Mouse (Mus musculus) gastrocnemius, postnatal 14 days (tissue): Measurements from ENCODE around the gene Olfr1229. TPM values are rescaled to one million over a fixed set of nuclear protein-coding genes. Genes with fewer than 3 reads are reported as not detected.

Experiments
- DNase-seq: peaks from one replicate; pipeline ENCODE4 v3.0.0; 2021; ENCODE audit warnings: mixed read lengths
- intact Hi-C: fragments of 180-260 bp; cut with DNase I; formaldehyde crosslinking; loops from one replicate; pipeline ENCODE4 v1.15.1; 2025; ENCODE audit warnings: low total_unique reads
- long read RNA-seq, 2 experiments: library from polyadenylated mRNA; stranded (forward); transcript quantifications; one replicate each; pipeline ENCODE4 v2.0.0; 2021
- total RNA-seq, 2 experiments: library from RNA; stranded (reverse); gene quantifications; 2 replicates each; pipeline ENCODE4 v1.2.3; 2021

Gene Olfr1229
- not detected for total RNA-seq
- long read RNA-seq, experiment 1: 0 reads
- long read RNA-seq, experiment 2: 0 reads

GRCm38 (mm10) chr2:89287914-89288313, at the start of gene Olfr1229:
Gene Olfr1229 (minus strand): TSS chr2:89288014.
- intact Hi-C loops: no loop called here
- DNase-seq: no peak

- intact Hi-C loops: no loop called here
- no peak for DNase-seq
These were observed 41.8 kb upstream of the Olfr1229 start, which contains the start of gene Olfr1232 for GRCm38 (mm10) chr2:89329575-89329974. Gene Olfr1232 (minus strand): TSS chr2:89329675.

GRCm38 (mm10) chr2:89306974-89307373, 19.2 kb upstream of the Olfr1229 start, which contains the start of gene Olfr1231:
Gene Olfr1231 (minus strand): TSS chr2:89307074.
- no peak for DNase-seq
- intact Hi-C loops: no loop called here

- intact Hi-C loops: no loop called here
- no peak for DNase-seq
These were observed 9.4 kb upstream of the Olfr1229 start, which contains the start of gene Olfr1230 for GRCm38 (mm10) chr2:89297168-89297567. Gene Olfr1230 (minus strand): TSS chr2:89297268.

GRCm38 (mm10) chr2:89253962-89254361, 33.9 kb downstream of the Olfr1229 start, which contains the start of gene Olfr1228:
Gene Olfr1228 (minus strand): TSS chr2:89254062.
- intact Hi-C loops: no loop called here
- DNase-seq: no peak

Other genes starting within 250 kb of the Olfr1229 start
- not detected for gene Olfr1218, start 226.8 kb downstream of the Olfr1229 start, total RNA-seq
- gene Olfr1219, start 204.5 kb downstream of the Olfr1229 start, total RNA-seq: not detected
- not detected for gene Olfr1220, start 181.2 kb downstream of the Olfr1229 start, total RNA-seq
- gene Olfr1221, start 170.7 kb downstream of the Olfr1229 start, total RNA-seq: not detected
- not detected for gene Olfr1222, start 155.0 kb downstream of the Olfr1229 start, total RNA-seq
- gene Olfr1223, start 136.5 kb downstream of the Olfr1229 start, total RNA-seq: not detected
- gene Olfr1224-ps1, start 123.9 kb downstream of the Olfr1229 start, total RNA-seq: not detected
- gene Olfr1225, start 113.3 kb downstream of the Olfr1229 start, total RNA-seq: not detected
- not detected for gene Olfr1226, start 88.0 kb downstream of the Olfr1229 start, total RNA-seq
- gene Olfr1228, start 34.0 kb downstream of the Olfr1229 start, total RNA-seq: not detected
- gene Olfr1230, start 9.3 kb upstream of the Olfr1229 start, total RNA-seq: not detected
- not detected for gene Olfr1231, start 19.1 kb upstream of the Olfr1229 start, total RNA-seq
- not detected for gene Olfr1232, start 41.7 kb upstream of the Olfr1229 start, total RNA-seq
- not detected for gene Olfr1233, start 54.4 kb upstream of the Olfr1229 start, total RNA-seq
- not detected for gene Olfr1234, start 76.9 kb upstream of the Olfr1229 start, total RNA-seq
- gene Olfr1238, start 121.7 kb upstream of the Olfr1229 start, total RNA-seq: not detected
- gene Olfr1239, start 132.4 kb upstream of the Olfr1229 start, total RNA-seq: not detected
- gene Olfr1240, start 155.0 kb upstream of the Olfr1229 start, total RNA-seq: not detected
- gene Olfr1241, start 199.1 kb upstream of the Olfr1229 start, total RNA-seq: not detected
- not detected for gene Olfr1242, start 210.3 kb upstream of the Olfr1229 start, total RNA-seq
- not detected for gene Olfr1243, start 243.5 kb upstream of the Olfr1229 start, total RNA-seq